ENCODE assay signal across 19 mouse cellular contexts in genomic region chr3:156823039-156823438, GRCm38 (mm10).
"Had no signal": no experiment of that assay in that cellular context is flagged by ENCODE, and none has a peak within 500 bp of the region (broad histone marks: within the 10 kb centered on the region; RNA-seq: fewer than 3 reads in every experiment).

No protein-coding gene starts in this region.

- H3K27me3 ChIP-seq: heart, embryonic 12.5 days; hindbrain, embryonic 12.5 days; intestine, embryonic 15.5 days; kidney, embryonic 15.5 days; liver, embryonic 13.5 days had no signal

- H3K4me3 ChIP-seq: gastrocnemius, adult 2 months; heart, embryonic 10.5 days; heart, embryonic 12.5 days; hindbrain, embryonic 10.5 days; hindbrain, embryonic 12.5 days; intestine, embryonic 15.5 days; kidney, embryonic 15.5 days; left cerebral cortex, adult 2 months; liver, embryonic 13.5 days had no signal

- H3K36me3 ChIP-seq: heart, embryonic 10.5 days; heart, embryonic 12.5 days; hindbrain, embryonic 10.5 days; hindbrain, embryonic 12.5 days; intestine, embryonic 15.5 days; kidney, embryonic 15.5 days; liver, embryonic 13.5 days had no signal

- H3K9me3 ChIP-seq: heart, embryonic 10.5 days; heart, embryonic 12.5 days; hindbrain, embryonic 10.5 days; hindbrain, embryonic 12.5 days; intestine, embryonic 15.5 days; kidney, embryonic 15.5 days; liver, embryonic 13.5 days had no signal

- H3K27ac ChIP-seq: gastrocnemius, adult 2 months; heart, embryonic 10.5 days; hindbrain, embryonic 10.5 days; hindbrain, embryonic 12.5 days; hindbrain, embryonic 14.5 days; intestine, embryonic 15.5 days; kidney, embryonic 15.5 days; left cerebral cortex, adult 2 months; liver, embryonic 13.5 days had no signal

- H3K4me2 ChIP-seq: heart, embryonic 12.5 days; hindbrain, embryonic 12.5 days; hindbrain, embryonic 14.5 days; intestine, embryonic 15.5 days; kidney, embryonic 15.5 days; liver, embryonic 11.5 days; liver, embryonic 13.5 days had no signal

- H3K4me1 ChIP-seq: heart, embryonic 10.5 days; heart, embryonic 12.5 days; hindbrain, embryonic 10.5 days; hindbrain, embryonic 12.5 days; intestine, embryonic 15.5 days; liver, embryonic 13.5 days had no signal

- ATAC-seq: hindbrain, embryonic 16.5 days; inflammation-experienced regulatory T-cells, adult 6 months; intestine, embryonic 15.5 days; intestine, postnatal 0 days had no signal

- H3K9ac ChIP-seq: heart, embryonic 12.5 days; hindbrain, embryonic 12.5 days; hindbrain, embryonic 14.5 days; intestine, embryonic 15.5 days; kidney, embryonic 15.5 days; liver, embryonic 13.5 days had no signal

- DNase-seq: gastrocnemius, adult 2 months; gastrocnemius, postnatal 25 days; kidney, adult 18-20 months; kidney, adult 8-10 months; kidney, postnatal 25 days; liver; liver, embryonic 13.5 days had no signal
